Mouse (Mus musculus): ENCODE measurements around the gene Macf1. TPM values are rescaled to one million over a fixed set of nuclear protein-coding genes. Genes with fewer than 3 reads are reported as not detected.
"Not testable (repeated sequence)": the region's sequence is repeated elsewhere in the genome, so short reads cannot be mapped to it uniquely, and the experiment has no call there.

The Macf1 gene
- total RNA-seq, 2 experiments from 2014 or later: 49.0 to 55.4 TPM

DNA sequence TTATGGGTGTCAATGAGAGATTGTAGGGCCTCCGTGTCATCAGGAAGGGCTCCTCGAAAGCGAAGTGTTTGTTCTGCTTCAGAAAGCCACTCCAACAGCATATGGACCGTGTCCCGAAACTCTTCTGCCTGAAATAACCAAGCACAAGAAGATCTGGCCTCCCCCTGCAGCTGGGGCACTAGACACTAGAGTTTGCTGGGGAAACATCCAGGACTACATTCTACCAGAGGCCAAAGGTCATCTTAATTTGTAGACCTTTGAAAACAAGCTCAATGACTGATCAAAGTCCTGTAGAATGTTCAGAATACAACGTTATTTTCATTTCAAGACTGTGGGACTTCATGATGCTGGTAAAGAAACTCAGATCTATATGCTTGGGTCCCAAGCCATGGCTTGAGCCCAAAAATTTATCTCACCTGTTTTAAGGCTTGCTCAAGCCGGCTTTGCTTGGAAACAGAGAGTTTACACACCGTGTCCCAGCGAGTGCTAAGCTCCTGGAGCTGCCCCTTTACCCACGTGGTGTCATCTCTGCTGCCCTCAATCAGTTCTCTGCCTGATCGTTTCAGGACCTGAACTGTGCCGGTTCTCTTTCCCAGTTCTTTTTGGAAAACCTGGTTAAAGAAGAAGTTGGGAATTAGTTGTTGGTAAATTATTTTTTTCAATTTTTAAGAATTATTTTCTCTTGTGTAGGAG is 309.7 kb downstream of the Macf1 start:
- DNase-seq (ENCODE audit: low spot score): no peak

DNA sequence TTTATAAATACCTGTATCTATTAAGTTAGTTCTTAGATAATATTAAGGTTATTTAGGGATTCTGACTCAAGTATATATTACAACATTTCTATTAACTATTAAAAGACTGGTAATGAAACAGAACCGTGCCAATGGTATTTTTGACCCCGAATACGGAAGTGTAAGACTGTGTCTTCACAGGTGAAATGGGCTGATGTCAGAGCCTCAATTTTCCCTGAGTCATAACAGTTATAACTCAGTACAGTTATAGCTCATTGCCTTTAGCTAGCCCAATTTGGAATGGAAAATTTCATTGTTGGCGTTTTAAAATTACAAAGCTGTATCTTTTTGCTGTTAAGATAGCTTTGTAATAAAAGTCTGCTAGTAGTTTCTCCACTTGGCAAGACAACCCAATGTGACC is 320.6 kb downstream of the Macf1 start:
- no peak for DNase-seq (ENCODE audit: low spot score)

DNA sequence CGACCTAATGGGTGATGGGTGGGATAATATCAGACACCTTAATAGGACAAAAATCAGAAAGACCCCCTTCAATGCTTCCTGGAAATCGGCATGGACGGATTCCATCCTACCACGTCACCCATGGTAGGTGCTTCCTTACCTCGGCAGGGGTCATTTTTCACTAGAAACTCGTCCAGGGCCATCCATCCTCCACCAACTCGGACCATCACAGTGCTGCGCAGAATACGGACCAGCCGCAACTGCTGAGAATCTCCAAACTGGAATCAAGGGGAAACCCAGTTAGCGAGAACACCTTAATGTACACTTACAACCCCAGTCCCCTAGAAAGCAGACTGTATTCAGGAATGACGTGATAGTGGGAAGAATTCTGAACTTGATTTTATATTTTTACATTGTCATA is 323.4 kb downstream of the Macf1 start:
- no peak for DNase-seq (ENCODE audit: low spot score)

DNA sequence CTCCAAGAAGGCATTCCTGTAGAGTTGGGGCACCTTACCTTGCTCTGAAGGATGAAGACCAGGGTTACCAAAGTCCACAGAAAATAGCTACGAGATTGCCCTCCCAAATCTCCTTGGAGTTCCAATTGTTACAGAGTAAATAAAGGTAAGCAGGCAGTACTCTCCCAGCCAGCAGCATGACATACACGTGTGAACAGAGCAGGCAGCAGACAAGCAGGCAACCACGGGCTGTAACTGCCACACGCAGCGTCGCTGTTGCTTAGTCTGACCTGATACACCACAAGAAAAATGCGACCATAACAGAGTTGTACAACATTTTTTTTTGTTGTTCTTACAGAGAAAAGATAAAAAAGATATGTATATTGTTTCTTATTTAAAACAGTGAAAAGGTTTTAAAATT is 325.5 kb downstream of the Macf1 start:
- DNase-seq (ENCODE audit: low spot score): no peak

DNA sequence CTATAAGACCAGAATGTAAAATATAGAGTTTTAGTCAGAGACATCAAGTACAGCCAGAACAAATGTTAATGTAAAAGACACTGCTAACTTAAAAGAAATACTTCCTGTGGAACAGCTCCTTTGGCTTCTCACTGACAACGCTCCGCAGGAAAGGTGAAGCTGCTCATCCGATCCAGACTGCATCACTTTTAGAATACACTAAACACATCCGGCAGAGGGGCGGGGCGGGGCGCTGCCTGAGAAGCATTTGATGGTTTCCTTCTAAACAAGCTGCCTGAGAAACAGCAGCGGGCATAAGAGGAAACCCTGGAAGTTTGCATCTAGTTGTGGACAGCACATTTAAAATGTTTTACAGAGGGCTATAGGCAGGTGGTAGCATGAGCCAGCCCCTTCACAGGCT is 328.2 kb downstream of the Macf1 start:
- DNase-seq (ENCODE audit: low spot score): no peak

DNA sequence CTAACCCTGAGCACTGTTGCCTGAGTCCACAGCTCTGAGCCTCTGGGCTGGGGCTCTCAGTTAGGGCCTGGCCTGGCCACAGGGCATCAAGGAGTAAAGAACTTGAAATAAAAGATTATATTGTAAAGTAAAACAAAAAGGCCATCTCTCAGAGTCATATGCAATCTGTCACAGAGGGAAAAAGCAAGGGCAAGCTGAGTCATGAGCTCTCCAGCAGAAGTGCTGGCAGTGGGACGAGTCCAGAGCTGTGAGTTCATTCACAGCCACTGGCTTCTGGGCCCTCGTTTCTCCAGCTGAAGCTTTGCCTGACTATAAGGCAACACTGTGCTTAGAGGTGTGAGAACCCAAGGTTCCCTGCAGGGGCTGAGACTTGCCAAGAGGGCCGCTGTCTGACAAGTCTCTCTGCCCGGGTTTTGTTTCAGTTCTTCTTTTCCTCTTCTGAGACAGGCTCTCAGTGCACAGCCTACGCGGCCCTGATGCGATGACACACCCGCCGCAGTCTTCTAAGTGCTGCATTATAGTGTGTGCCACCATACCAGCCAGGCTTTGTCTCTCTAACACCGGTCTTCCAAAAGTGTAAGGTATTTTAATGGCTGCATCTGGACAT is 330.8 kb downstream of the Macf1 start:
- no peak for DNase-seq (ENCODE audit: low spot score)

DNA sequence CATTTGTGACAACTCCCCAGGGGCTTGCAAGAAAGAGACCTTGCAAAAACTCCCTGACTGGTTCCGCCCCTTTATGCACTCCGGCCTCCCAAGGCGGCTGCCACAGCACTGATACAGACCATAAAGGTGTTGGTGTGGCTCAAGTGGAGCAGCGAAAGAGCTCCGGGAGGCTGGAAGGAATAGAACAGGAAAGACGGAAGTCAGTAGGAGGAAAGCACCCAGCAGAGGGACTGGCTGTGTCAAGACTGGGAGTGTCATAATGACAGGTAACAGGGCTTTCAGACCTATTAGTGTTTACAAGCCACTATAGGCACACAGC is 340.7 kb downstream of the Macf1 start:
- no peak for DNase-seq (ENCODE audit: low spot score)

DNA sequence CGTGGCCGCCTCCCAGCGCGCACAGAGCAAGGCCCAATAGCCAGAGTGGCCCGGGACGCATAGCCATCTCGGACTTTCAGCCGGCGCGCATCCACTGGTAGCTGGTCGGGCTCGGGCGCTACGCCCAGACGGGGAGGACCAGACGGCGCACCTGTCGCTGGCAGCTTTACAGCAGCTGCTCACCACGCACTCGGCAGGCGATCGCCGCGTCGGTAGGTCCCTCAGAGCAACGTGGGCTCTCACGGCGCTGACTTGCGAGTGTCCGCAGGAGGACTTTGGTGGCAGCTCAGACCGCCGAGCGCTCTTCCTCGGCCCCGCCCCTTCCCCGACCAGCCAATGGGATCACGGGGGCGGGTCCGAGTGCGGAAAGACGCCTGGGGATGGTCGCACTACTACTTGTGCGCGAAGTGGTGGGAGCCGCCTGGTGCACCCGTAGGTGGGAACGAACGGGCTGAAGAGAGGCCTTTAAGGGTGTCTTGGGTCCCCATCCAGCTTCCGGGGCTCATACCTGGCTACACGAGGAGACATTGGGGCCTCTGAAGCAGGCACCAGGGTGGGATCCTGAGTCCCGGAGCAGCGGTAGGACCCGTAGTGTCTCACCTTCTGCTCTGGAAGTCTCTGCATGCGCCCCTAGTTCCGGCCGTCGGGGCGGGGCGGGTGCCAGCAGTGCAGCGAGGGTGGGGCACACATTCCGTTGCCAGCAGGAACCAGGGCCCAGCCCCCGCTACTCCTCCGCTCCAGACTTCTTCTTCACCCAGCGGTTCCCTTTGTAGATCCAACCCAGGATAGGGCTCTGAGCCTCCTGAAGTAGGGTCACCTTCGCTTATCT is 341.3 kb downstream of the Macf1 start, which contains the start of gene Bmp8a:
TSS of gene Bmp8a (minus strand) at position 611 of the 829 bp plus-strand sequence.
- peak; percentile 58 for DNase-seq (ENCODE audit: low spot score)

DNA sequence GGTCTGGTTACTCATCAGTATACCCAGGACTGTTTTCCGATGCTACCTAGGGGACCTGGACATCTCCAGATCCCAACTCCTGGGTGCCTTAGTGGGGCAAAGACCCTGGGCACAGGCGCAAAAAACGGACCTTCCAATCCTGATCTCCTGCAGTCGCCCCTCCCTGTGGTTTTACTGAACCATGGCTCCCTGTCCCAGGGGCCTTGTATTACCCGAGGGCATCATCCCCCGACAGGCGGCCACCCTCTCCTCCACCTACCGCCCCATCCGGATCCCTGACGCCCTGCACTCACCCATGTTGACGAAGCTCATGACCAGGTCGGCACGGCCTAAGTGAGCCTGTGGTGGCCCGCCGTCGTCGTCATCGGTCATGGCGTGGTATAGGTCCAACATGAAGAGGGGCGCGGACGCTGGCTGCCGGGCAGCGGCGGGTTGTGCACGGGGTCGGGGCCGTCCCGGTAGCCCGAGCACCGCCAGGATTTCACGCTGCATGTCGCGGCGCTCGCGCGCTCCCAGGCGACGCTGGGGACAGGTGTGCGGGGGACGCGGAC is 342.0 kb downstream of the Macf1 start:
- no peak for DNase-seq (ENCODE audit: low spot score)

DNA sequence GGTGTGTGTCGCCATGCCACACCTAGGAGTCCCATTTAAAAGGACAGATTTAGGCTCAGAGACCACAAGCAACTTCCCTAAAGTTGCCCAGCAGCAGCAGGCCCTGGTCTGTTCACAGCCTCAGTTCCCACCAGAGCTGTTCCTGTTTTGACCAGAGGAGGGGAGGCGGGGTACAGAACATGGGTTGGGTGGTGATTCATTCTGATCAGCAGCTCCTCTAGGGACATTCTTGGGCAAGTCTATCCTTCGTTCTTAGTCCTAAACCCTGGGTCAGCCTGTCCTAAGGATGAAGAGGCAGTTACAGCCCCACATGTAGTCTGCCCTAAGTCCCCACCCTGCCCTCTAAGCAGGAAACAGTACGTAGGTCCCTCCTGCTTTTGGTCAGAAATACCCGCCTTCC is 343.9 kb downstream of the Macf1 start:
- DNase-seq (ENCODE audit: low spot score): peak; percentile 13

DNA sequence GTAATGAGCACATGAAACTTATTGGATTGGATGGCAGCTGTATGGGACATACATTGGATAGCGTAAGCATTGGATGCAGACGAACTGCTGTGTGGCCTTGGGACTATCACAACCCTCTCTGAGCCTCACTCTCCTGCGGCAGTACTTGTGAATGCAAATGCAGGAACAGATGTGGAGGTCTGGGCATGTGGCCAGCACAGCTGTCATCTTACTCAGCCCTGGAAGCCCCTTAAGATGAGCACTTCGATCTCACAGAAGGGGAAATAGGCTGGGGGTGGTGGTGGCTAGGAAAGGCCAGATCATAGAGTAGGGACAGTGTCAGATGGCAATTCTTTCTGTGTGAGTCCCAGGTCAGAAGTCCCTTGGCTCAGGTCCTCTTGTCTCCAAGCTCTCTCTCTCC is 346.5 kb downstream of the Macf1 start:
- DNase-seq (ENCODE audit: low spot score): no peak

DNA sequence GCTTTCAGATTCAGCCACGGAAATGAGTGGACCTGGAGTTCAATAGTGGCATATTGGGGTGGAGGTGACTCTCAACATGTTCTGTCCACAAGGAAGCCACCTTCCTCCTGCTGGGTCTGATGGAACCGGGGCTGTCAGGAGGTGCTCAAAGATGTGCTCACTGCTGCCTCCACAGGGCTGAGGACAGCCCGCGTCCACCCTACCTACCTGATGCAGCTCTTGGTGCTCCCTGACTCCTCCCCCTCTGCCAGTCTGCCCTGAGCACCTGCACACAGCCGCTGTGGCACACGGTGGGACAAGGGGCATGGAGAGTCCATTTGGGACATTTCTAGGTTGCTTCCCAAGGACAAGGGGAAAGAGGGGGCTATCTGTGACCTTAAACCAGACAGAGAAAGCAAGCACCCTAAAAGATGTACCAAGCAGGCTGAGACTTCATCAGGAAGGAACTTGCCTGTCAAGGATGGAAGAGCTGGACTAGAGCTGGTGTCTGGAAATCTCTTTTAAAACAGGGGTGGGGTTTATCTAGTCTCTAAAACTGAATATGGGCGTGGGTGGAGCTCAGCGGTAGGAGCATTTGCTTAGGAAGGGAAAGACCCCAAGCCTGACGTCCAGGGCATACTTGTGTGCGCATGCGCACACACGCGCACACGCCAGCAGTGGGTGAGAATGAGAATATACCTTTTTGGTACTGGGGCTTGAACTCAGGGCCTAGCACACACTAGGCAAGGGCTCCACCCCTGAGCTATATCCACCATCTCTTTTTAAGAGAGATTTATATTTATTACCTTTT is 348.2 kb downstream of the Macf1 start:
- no peak for DNase-seq (ENCODE audit: low spot score)

DNA sequence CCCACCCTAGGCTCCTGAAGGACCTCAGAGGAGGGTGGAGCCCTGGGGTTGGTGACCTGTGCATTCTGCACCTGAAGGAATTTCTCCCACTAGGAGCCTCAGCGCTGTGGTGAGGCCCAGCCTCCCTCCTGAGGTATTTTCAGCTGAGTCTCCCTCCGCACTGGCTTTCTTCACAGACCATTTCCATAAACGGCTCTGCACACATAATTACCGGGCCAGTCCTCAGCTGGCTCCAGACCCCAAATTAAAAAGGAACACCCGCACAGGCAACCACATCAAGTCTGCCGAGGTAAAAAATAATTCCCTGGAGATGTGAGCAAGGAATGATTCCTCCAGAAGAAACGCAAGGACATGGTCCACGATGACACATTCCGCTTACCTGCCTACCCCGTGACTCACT is 348.9 kb downstream of the Macf1 start:
- not testable (repeated sequence) for DNase-seq (ENCODE audit: low spot score)

DNA sequence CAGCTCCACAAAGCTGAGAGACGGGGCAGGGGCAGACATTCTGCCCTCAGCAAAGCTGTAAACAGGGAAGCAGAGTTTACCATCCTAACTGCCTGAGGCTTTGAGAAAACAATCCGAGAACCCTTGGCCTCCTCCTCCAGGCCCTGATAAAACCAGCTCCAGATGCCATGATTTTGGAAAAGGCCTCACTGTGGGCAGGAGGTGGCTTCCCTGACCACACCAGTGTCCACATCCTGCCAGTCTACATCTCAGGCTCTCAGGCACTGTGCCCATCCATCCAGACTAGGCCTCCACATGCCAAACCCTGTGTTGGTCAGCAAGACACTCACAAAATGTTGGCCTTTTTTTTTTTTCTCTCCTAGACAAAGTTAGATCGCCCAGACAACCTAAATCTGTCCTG is 350.0 kb downstream of the Macf1 start:
- DNase-seq (ENCODE audit: low spot score): no peak

DNA sequence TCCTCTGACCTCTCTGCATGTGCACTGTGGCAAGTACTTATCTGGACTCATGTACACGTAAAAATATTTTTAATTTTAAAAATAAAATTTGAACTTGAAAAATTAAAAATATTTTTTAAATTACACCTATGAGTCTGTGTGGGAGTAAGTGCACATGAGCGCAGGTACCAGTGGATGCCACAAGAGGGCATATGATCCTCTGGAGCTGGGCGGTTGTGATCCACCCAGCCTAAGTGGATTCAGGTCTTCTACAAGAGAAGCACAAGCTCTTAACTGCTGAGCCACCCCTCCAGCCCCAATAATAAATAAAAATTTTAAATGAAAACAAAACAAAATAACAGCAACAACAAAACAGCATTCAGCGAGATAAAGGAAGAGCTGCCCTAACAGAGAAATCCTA is 351.0 kb downstream of the Macf1 start:
- DNase-seq (ENCODE audit: low spot score): no peak

DNA sequence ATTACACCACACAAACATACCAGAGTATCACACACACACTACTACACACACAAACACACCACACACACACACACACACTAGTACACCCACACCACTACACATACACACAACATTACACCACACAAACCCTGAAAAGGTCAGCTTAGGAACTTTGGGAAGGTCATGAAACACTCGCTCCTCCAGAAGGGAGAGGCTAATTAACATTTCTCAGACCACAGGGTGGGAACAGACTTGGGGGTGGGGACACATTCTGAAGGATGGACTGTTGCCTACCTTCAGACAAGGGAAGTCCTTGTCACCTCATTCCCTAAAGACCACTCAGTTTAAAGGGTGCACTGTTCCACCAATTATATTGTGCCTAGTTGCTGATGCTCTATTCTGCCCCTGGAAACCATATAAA is 352.2 kb downstream of the Macf1 start:
- DNase-seq (ENCODE audit: low spot score): not testable (repeated sequence)

DNA sequence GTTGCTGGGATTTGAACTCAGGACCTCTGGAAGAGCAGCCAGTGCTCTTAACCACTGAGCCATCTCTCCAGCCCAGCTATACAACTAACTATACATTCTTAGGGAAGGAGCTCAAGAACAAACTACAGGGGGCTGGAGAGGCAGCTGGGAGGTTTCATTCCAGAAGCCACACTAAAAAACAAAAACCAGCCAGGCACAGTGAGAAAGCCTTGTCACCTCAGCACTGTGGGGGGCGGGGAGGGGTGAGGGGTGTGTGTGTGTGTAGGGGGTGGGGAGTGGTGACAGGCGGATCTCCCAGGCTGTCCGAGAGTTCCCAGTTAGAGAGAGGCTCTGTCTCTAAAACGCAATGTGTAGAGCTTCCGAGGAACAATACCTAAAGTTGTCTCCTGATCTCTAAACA is 352.8 kb downstream of the Macf1 start:
- DNase-seq (ENCODE audit: low spot score): no peak

DNA sequence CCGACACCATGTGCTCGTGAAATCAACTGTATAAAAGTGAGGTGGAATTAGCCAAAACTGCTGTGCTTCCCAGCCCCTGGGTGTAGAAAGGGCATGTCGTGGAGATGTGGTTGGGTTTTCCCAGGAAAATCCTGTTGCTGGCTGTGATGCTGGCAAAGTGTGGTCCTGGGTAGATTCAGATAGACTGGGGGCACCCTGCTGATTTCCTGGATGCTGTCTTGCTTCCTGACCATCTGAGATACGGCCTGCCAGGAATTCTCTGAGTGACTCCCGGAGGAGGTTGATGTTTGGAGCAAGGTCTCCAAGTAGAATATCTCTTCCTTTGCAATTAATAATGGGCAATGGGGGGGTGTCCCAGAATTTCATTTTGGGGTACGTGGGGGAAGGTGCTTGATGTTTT is 355.2 kb downstream of the Macf1 start:
- DNase-seq (ENCODE audit: low spot score): no peak

DNA sequence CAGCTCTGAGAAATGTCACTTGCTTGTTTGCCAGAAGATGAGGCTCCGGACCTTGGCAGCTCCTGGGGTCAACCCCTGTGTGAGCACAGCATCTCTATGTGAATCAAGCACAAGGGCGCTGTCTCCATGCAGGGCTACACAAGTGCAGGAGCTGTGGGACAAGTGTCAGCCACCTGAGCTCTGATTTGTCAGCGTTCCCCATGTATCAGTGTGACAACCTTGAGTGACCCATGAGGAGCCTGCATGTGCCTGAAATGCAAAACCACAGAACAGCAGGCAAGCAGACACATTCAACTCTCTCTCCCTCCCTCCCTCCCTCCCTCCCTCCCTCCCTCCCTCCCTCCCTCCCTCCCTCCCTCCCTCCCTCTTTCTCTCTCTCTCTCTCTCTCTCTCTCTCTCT is 356.5 kb downstream of the Macf1 start:
- DNase-seq (ENCODE audit: low spot score): peak; percentile 34

DNA sequence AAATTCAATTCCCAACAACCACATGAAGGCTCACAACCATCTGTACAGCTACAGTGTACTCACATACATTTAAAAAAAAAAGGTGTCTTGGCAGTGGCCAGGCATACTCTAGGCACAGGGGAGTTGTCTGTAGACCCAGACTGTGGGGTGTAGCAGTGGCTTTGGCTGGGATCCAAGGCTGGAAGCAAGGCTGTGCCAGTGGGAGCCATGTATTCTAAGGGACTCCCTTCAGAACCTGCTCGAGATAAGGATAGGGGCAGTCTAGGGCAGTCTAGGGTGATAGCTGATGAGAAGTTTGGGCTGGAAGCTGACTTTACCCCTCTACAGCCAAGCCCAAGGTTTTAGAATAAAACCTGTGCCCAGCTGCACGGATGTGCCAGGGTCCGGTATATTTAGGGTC is 358.1 kb downstream of the Macf1 start:
- no peak for DNase-seq (ENCODE audit: low spot score)

DNA sequence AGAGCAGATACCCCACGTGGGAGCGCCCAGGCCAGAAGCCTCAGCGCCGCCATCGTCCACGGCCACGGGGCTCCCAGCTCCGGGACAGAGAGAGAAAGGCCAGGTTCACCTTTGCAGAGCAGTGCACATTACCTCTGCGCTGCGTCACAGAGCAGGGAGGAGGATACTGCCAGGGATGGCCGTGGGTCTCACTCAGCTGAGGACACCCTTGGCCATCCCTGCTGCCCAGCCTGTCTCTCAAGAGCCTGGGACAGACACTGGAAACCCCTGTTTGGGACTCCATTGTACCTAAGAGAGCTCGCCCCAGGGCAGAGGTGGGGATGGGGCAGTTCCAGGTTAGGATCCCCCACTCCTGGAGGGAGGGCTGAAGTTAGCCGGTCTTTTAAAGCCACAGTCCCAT is 360.6 kb downstream of the Macf1 start, which contains the start of gene Oxct2a:
TSS of gene Oxct2a (minus strand) at position 101 of the 400 bp plus-strand sequence.
- DNase-seq (ENCODE audit: low spot score): no peak

DNA sequence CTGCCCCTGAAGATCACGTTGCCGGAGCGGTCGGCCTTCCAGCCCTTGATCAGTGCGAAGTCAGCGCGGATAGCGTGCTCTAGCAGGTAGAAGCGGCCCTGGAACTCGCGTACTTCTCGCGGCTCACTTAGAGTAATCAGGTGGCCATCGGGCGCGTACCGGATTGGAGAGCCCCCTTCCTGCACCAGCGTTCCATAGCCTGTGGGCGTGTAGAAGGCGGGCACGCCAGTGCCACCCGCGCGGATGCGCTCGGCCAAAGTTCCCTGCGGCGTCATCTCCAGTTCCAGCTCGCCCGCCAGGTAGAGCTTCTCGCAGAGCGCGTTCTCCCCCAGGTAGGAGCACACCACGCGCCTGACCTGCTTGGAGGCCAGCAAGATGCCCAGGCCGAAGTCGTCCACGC is 361.2 kb downstream of the Macf1 start:
- not testable (repeated sequence) for DNase-seq (ENCODE audit: low spot score)

All from gastrocnemius, adult 18-20 months (tissue).